Mouse (Mus musculus) CD4-positive, CD25-positive, alpha-beta regulatory T cell, adult 2 months (primary cell): ENCODE results near the gene Ncoa3.

ENCODE experiments used
- DNase-seq: peaks from one replicate; pipeline ENCODE4 v3.0.0-alpha.2; 2012; ENCODE audit warnings: low read depth, low spot score

Gene Ncoa3

GRCm38 (mm10) chr2:166034967-166035490, 42.6 kb downstream of the Ncoa3 start:
- no peak for DNase-seq

GRCm38 (mm10) chr2:166035725-166036124, 43.3 kb downstream of the Ncoa3 start:
- peak; percentile 86 for DNase-seq

- DNase-seq: no peak
Observed at GRCm38 (mm10) chr2:166039681-166040080, 47.2 kb downstream of the Ncoa3 start.

GRCm38 (mm10) chr2:166042542-166042941, 50.1 kb downstream of the Ncoa3 start:
- DNase-seq: no peak

GRCm38 (mm10) chr2:166045006-166045405, 52.6 kb downstream of the Ncoa3 start:
- no peak for DNase-seq

GRCm38 (mm10) chr2:166045549-166046501, 53.4 kb downstream of the Ncoa3 start:
- DNase-seq: peak; percentile 68

GRCm38 (mm10) chr2:166047931-166048330, 55.5 kb downstream of the Ncoa3 start:
- DNase-seq: no peak

- DNase-seq: no peak
Observed at GRCm38 (mm10) chr2:166048852-166049251, 56.4 kb downstream of the Ncoa3 start.

GRCm38 (mm10) chr2:166051421-166051820, 59.0 kb downstream of the Ncoa3 start:
- DNase-seq: no peak

- DNase-seq: no peak
Observed at GRCm38 (mm10) chr2:166051966-166052365, 59.5 kb downstream of the Ncoa3 start.

GRCm38 (mm10) chr2:166054002-166054539, 61.6 kb downstream of the Ncoa3 start:
- DNase-seq: no peak

GRCm38 (mm10) chr2:166059684-166060423, 67.4 kb downstream of the Ncoa3 start:
- peak; percentile 74 for DNase-seq

GRCm38 (mm10) chr2:166062008-166062407, 69.6 kb downstream of the Ncoa3 start:
- DNase-seq: no peak

- DNase-seq: no peak
Observed at GRCm38 (mm10) chr2:166062431-166062830, 70.0 kb downstream of the Ncoa3 start.

- no peak for DNase-seq
Observed at GRCm38 (mm10) chr2:166066434-166066833, 74.0 kb downstream of the Ncoa3 start.

GRCm38 (mm10) chr2:166068261-166068660, 75.8 kb downstream of the Ncoa3 start:
- no peak for DNase-seq

- no peak for DNase-seq
Observed at GRCm38 (mm10) chr2:166069164-166069563, 76.7 kb downstream of the Ncoa3 start.

- DNase-seq: no peak
Observed at GRCm38 (mm10) chr2:166069738-166070137, 77.3 kb downstream of the Ncoa3 start.

GRCm38 (mm10) chr2:166071481-166071880, 79.0 kb downstream of the Ncoa3 start:
- no peak for DNase-seq

GRCm38 (mm10) chr2:166071889-166072288, 79.5 kb downstream of the Ncoa3 start:
- DNase-seq: no peak

- DNase-seq: no peak
Observed at GRCm38 (mm10) chr2:166073082-166073481, 80.6 kb downstream of the Ncoa3 start.

- no peak for DNase-seq
Observed at GRCm38 (mm10) chr2:166074322-166074721, 81.9 kb downstream of the Ncoa3 start.
